Mouse (Mus musculus): ENCODE measurements around the gene Gm17490. TPM values are rescaled to one million over a fixed set of nuclear protein-coding genes. Genes with fewer than 3 reads are reported as not detected.
"Not testable (repeated sequence)": the region's sequence is repeated elsewhere in the genome, so short reads cannot be mapped to it uniquely, and the experiment has no call there.

Gm17490 gene
- total RNA-seq, 2 experiments from 2014 or later = not detected

- no peak for ATAC-seq (replicated peaks; ENCODE audit: low FRiP score, poor library complexity, severe bottlenecking)
Measured at GRCm38 (mm10) chr2:11635471-11636137, 9.5 kb upstream of the Gm17490 start.

- ATAC-seq (replicated peaks; ENCODE audit: low FRiP score, poor library complexity, severe bottlenecking) = no peak
Measured at GRCm38 (mm10) chr2:11635035-11635434, 9.0 kb upstream of the Gm17490 start.

DNA sequence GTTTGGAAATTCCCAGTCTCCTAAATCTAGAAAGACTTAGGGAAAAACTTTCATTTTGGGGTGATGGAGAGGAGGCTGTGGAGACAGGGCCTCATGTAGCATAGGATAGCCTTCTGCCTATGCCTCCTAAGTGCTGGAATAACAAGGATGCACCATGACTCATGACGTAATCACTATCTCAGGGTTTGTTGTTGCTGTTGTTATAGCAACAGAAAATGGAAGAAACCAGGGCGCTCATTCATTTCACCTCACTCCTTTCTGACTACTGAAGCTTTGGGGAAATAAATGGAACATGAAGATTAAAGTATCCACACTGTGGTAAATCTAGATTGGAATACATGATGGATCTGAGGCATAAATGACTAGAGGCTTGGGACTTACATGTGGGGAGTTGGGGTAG is 2.3 kb downstream of the Gm17490 start:
- ATAC-seq (replicated peaks; ENCODE audit: low FRiP score, poor library complexity, severe bottlenecking) = no peak

- ATAC-seq (replicated peaks; ENCODE audit: low FRiP score, poor library complexity, severe bottlenecking) = no peak
Measured at GRCm38 (mm10) chr2:11623173-11623572, 2.9 kb downstream of the Gm17490 start.

- no peak for ATAC-seq (replicated peaks; ENCODE audit: low FRiP score, poor library complexity, severe bottlenecking)
Measured at GRCm38 (mm10) chr2:11619598-11619997, 6.5 kb downstream of the Gm17490 start.

- ATAC-seq (replicated peaks; ENCODE audit: low FRiP score, poor library complexity, severe bottlenecking) = no peak
Measured at GRCm38 (mm10) chr2:11616846-11617245, 9.2 kb downstream of the Gm17490 start.

DNA sequence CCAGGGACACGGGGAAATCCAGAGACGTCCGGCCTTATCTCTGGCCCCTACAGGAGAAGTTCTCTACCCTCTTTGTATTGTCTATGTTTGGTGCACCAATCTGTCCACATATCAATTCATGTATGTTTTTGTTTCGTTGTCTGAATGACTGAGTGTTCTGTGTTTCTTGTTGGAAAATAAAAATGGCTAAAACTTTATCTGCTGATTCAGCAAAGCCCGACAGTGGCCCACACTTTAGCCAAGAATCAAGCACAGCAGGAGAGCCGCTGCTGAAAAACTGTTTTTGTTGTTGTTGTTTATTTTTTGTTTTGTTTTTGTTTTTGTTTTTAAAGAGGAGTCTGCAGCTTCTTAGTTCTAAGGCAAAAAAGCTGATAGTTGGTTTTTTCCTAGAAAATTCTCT is 13.1 kb downstream of the Gm17490 start:
- ATAC-seq (replicated peaks; ENCODE audit: low FRiP score, poor library complexity, severe bottlenecking) = not testable (repeated sequence)

DNA sequence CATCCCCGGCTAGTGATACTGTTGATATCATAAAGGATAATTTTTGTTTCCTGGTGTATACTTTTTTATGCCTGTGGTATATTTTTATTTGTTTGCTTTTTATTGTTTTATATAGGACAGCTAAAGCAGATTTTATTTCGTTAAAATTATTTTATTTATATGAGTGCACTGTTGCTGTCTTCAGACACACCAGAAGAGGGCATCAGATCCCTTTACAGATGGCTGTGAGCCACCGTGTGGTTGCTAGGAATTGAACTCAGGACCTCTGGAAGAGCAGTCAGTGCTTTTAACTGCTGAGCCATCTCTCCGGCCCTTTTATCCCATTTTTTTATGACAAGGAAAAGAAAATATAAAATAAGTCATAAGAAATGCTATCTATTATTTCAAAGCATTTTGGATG is 19.3 kb downstream of the Gm17490 start:
- not testable (repeated sequence) for ATAC-seq (replicated peaks; ENCODE audit: low FRiP score, poor library complexity, severe bottlenecking)

DNA sequence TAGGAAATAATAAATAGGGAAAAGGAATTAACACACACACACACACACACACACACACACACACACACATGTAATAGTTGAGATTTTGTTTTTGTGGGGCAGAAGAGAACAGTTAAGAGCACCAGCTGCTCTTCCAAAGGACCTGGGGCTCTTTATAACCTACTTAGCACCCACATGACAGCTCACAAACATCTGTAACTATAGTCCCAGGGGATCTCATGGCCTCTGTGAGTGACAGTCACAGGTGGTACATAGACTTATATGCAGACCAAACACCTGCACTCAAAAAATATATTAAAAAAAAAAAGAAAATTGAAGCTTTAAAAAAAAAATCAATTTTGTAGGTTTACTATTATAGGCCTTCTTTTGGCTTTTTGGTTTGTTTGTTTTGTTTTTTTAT is 21.2 kb downstream of the Gm17490 start:
- no peak for ATAC-seq (replicated peaks; ENCODE audit: low FRiP score, poor library complexity, severe bottlenecking)

- ATAC-seq (replicated peaks; ENCODE audit: low FRiP score, poor library complexity, severe bottlenecking) = no peak
Measured at GRCm38 (mm10) chr2:11604053-11604452, 22.0 kb downstream of the Gm17490 start, which contains the start of gene Rbm17. Gene Rbm17, minus strand, starts transcription at chr2:11604153.

GRCm38 (mm10) chr2:11602506-11603489 is 23.3 kb downstream of the Gm17490 start:
- peak; percentile 100 for ATAC-seq (replicated peaks; ENCODE audit: low FRiP score, poor library complexity, severe bottlenecking)

- ATAC-seq (replicated peaks; ENCODE audit: low FRiP score, poor library complexity, severe bottlenecking) = no peak
Measured at GRCm38 (mm10) chr2:11601795-11602194, 24.3 kb downstream of the Gm17490 start.

DNA sequence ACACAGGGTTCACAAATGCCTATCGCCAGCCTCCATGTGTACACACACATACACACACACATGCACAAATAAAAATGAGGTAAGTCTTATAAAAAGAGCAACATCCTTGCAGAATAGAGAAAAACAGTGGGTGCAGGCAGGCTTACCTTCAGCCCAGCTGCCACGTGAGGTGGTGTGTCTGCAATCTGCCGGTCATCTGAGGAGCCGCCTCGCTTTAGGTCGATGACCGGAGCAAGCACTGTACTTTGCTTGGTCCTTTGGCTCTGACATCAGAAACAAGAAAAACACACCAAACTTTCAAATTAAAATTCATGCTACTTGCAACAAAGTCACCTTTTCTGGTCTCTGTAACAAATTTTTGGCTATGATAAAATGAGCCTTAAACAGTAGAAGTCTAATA is 28.2 kb downstream of the Gm17490 start:
- no peak for ATAC-seq (replicated peaks; ENCODE audit: low FRiP score, poor library complexity, severe bottlenecking)

- ATAC-seq (replicated peaks; ENCODE audit: low FRiP score, poor library complexity, severe bottlenecking) = no peak
Measured at GRCm38 (mm10) chr2:11596690-11597089, 29.4 kb downstream of the Gm17490 start.

DNA sequence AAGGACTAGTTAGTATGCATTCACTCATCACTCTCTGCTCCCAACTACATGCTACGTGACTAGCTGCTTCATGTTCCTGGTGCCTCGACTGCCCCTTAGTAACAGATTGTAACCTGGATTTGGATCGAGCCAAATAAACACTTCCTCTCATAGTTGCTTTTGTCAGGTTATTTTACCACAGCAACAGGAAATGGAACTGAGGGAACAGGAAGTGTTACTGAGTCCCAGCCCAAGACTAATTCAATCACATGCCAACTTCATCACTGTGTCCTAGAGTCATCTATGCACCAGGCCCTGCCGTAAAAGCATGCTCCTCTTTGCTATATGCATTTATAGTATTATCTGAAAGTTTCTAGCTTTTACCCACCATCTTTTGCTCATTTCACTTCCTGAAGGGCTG is 38.1 kb downstream of the Gm17490 start:
- no peak for ATAC-seq (replicated peaks; ENCODE audit: low FRiP score, poor library complexity, severe bottlenecking)

DNA sequence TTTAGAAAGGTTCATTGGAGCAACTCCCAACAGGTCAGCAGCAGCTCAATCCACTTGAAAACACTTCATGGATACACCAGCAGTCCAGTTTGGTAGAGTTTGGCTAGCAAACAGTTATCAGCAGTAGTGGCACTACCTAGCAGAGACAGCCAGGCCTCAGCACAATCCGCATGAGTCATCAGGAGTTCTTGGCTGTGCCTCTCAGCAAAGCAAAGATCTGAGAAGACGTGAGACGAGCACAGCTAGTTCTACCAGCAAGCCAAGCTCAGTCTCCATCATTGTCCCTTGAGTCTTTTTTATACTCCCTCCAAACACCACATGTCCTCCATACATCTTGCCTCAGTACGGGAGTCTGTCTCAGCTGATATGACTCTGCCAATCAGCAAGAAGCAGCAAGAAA is 46.7 kb downstream of the Gm17490 start:
- ATAC-seq (replicated peaks; ENCODE audit: low FRiP score, poor library complexity, severe bottlenecking) = no peak

DNA sequence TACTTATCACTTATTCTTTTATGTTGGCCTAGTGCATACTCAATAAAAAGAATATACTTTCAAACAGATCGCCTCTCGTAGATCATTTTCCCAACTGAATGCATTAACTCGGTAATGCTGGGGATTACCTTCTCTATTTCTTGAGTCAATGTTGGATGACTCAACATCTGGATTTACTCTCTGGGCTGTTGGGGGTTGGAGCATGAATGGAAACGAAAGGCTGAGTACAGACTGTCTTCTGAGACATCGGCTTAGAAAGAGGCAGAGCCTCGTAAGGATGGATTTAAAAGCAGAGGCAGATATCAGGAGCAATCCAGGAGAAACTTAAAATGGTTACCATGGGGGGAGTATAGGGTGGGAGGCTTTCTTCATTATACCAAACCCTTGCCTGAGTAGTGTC is 47.9 kb downstream of the Gm17490 start:
- no peak for ATAC-seq (replicated peaks; ENCODE audit: low FRiP score, poor library complexity, severe bottlenecking)

Data from erythroid progenitor cell, adult 5-6 weeks (primary cell).